Mouse (Mus musculus): ENCODE data around the gene Abcb1a. TPM values are rescaled to one million over a fixed set of nuclear protein-coding genes. Genes with fewer than 3 reads are reported as not detected.

Gene Abcb1a
- polyA plus RNA-seq (2014; fragmentation: Nextera tagmentation; extraction: Ambion mirVana) = 0.59 and 0.91 TPM in 2 replicates

DNA sequence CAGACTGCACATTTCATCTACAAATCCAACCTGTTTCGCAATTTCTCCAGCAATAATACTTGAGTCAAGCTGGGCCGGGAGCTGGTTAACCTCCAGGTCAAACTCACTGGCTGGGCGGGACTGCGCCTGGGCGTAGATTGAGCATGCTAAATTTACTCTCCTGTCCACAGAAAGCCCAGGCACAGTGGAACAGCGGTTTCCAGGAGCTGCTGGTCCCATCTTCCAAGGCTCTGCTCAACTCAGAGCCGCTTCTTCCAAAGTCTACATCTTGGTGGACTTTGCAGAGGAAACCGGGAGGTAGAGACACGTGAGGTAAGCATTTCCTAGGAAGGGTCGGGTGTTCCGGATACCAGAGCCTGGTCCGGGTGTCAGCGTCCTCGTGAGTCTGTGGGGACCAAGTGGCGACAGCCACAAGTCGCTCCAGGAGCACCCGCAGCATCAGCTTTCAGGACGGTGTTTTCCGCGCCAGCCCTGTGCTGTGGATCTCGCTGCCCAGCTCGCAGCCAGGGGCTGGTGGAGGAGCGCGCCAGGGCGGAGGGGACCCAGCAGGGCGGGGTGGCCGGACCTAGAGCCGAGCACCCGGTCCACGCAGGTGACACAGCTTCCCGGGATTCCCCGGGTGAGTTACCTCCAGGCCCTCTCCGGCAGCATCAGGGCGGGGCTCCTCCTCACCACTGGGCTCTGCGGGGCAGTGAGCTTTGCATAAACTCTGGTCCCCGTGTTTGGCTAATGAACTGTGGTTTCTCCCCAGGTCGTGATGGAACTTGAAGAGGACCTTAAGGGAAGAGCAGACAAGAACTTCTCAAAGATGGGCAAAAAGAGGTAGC lies at the start of gene Abcb1a:
Abcb1a (plus strand) TSS at position 167 of the 827 bp plus-strand sequence.
- H3K27me3 ChIP-seq (ENCODE audit: control insufficient read depth, insufficient read depth, low read length) = no peaks in the 10 kb centered on the region
- H3K27ac ChIP-seq (ENCODE audit: low read length) = no peak within 1 kb of the TSS
- H3K4me2 ChIP-seq (replicated peaks; ENCODE audit: low read depth, low read length) = peak within 1 kb of the TSS; percentile 72
- ATAC-seq (ENCODE audit: insufficient number of reproducible peaks, insufficient read depth, low FRiP score, low read depth) = peak; percentile 69
- H3K36me3 ChIP-seq (ENCODE audit: control insufficient read depth, insufficient read depth, low read length) = no peaks in the 10 kb centered on the region
- H3K4me1 ChIP-seq (ENCODE audit: control insufficient read depth, insufficient read depth, low read length) = no peaks in the 10 kb centered on the region
- H3K9ac ChIP-seq (replicated peaks; ENCODE audit: low read depth, low read length) = peak within 1 kb of the TSS; percentile 11; the same call in 1 of the 2 replicates
- no peaks in the 10 kb centered on the region for H3K9me3 ChIP-seq (ENCODE audit: control insufficient read depth, low read depth, low read length)
- 4% methylated on average over 37 of the region's 37 CpGs for WGBS
- H3K4me3 ChIP-seq (ENCODE audit: low read depth, low read length) = peak within 1 kb of the TSS; percentile 39

DNA sequence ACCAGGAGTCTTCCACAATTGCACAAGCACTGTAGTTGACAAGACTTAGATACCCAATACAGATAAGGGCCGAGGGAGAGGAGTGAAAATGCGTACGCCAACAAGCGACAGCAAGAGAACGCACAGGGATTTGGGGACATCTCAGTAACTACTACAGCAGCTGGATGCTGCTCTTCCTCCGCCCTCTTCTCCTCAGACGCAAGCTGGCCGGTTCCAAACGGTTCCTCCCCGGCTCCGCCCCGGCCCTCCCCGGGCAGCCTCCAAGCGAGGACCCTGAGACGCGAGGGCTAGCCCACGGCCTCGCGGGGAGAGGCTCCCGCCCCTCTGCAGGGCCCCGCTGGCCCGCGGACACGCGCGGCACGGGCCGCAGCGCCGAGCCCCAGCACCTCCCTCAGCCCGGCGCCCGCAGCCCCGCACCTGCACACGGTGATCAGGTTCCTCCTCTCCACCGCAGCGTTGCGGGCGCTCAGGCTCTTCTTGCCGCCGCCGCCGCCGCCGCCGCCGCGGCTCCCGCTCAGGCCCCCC lies 37.7 kb upstream of the Abcb1a start:
- no peaks in the 10 kb centered on the region for H3K4me1 ChIP-seq (ENCODE audit: control insufficient read depth, insufficient read depth, low read length)
- peak; percentile 64 for ATAC-seq (ENCODE audit: insufficient number of reproducible peaks, insufficient read depth, low FRiP score, low read depth)
- H3K9ac ChIP-seq (replicated peaks; ENCODE audit: low read depth, low read length) = peak overlapping the region; percentile 64
- H3K27ac ChIP-seq (ENCODE audit: low read length) = no peak overlapping the region
- H3K36me3 ChIP-seq (ENCODE audit: control insufficient read depth, insufficient read depth, low read length) = no peaks in the 10 kb centered on the region
- H3K4me3 ChIP-seq (ENCODE audit: low read depth, low read length) = peak overlapping the region; percentile 80
- no peaks in the 10 kb centered on the region for H3K9me3 ChIP-seq (ENCODE audit: control insufficient read depth, low read depth, low read length)
- 0% methylated on average over 35 of the region's 49 CpGs for whole genome bisulfite sequencing
- H3K27me3 ChIP-seq (ENCODE audit: control insufficient read depth, insufficient read depth, low read length) = no peaks in the 10 kb centered on the region
- peak overlapping the region; percentile 89 for H3K4me2 ChIP-seq (replicated peaks; ENCODE audit: low read depth, low read length)

DNA sequence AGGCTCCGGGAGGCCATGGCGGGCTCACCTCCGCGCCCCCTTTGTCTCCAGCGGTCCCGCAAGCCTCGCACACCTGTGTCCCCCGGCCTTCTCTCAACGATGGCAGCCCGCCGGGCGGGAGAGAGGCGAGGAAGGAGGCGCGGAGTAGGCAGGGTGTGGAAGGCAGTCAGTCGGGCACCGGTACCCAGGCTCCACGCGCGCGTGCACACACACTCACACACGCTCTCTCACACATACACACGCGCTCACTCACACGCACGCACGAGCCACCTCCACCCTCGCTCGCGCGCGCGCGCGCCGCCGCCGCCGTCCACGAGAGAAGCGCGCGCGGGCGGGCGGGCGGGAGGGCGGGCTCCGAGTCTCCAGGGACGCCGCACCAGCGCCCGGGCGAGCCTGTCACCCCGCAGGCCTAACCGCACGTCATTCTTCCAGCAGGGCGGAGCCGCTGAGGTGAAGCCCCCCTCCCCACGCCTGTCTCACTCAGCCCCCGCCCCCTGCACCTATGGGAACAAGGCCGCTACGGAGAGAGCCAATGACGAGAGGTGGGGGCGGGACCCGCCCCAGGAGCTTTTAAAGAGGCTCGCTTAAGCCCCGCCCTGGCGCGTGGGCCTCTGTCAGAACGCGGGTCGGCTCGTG lies 37.2 kb upstream of the Abcb1a start, which contains the start of gene Rundc3b:
Rundc3b (minus strand) TSS at position 357 of the 636 bp plus-strand sequence.
- no peaks in the 10 kb centered on the region for H3K27me3 ChIP-seq (ENCODE audit: control insufficient read depth, insufficient read depth, low read length)
- H3K27ac ChIP-seq (ENCODE audit: low read length) = no peak within 1 kb of the TSS
- ATAC-seq (ENCODE audit: insufficient number of reproducible peaks, insufficient read depth, low FRiP score, low read depth) = peak; percentile 99
- peak within 1 kb of the TSS; percentile 89 for H3K4me2 ChIP-seq (replicated peaks; ENCODE audit: low read depth, low read length)
- H3K36me3 ChIP-seq (ENCODE audit: control insufficient read depth, insufficient read depth, low read length) = no peaks in the 10 kb centered on the region
- peak within 1 kb of the TSS; percentile 64 for H3K9ac ChIP-seq (replicated peaks; ENCODE audit: low read depth, low read length)
- WGBS = under 1% methylated on average over 53 of the region's 74 CpGs
- H3K4me1 ChIP-seq (ENCODE audit: control insufficient read depth, insufficient read depth, low read length) = no peaks in the 10 kb centered on the region
- H3K9me3 ChIP-seq (ENCODE audit: control insufficient read depth, low read depth, low read length) = no peaks in the 10 kb centered on the region
- H3K4me3 ChIP-seq (ENCODE audit: low read depth, low read length) = peak within 1 kb of the TSS; percentile 80

DNA sequence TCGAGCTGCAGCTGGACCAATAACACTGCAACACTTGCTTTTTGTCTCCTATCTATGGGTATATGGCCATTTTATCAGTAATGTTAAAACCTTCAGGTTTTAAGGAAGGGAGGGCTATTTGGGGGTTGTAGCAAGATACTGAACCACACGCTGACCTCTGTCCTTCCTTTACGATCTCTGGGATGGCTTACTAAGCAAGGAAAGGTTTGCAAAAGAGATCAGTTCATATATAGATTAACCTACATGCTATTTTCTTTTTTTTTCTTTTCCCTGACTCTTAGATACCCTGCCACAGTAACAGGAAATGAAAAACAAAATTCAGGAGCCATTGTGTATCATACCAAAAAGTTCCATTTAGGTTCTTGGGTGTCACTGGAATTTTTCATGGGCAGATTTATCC lies 27.0 kb upstream of the Abcb1a start:
- Histone ChIP-seq H3K27ac (ENCODE audit: low read length) (no peak overlapping the region), H3K4me3 (ENCODE audit: low read depth, low read length) (no peak overlapping the region), H3K9ac (replicated peaks; ENCODE audit: low read depth, low read length) (no peak overlapping the region), H3K4me1 (ENCODE audit: control insufficient read depth, insufficient read depth, low read length) (no peaks in the 10 kb centered on the region), H3K36me3 (ENCODE audit: control insufficient read depth, insufficient read depth, low read length) (no peaks in the 10 kb centered on the region), H3K27me3 (ENCODE audit: control insufficient read depth, insufficient read depth, low read length) (no peaks in the 10 kb centered on the region), H3K9me3 (ENCODE audit: control insufficient read depth, low read depth, low read length) (no peaks in the 10 kb centered on the region), H3K4me2 (replicated peaks; ENCODE audit: low read depth, low read length) (no peak overlapping the region)
- ATAC-seq (ENCODE audit: insufficient number of reproducible peaks, insufficient read depth, low FRiP score, low read depth) = no peak
- 84% methylated on average over 3 of the region's 3 CpGs for WGBS

DNA sequence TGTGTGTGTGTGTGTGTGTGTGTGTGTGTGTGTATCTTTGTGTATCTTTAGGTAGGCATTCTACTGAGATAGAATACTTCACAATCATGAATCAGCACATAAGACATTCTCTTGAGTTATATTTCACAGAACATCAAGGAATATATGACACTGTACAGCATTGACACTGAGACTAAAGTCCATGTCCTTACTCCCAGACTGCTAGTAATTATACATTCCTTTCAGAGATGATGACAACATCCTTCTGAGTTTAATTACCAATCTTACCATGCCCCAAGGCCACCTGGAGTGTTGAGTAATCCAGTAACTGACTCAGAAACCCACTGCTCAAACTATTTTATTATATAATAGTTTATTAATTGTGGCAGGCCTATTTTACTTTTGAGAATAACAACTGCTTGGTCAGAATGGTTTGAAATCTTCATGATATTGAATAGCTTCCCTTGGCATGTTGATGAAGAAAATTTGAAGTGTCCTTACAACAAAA lies 25.3 kb upstream of the Abcb1a start:
- Histone ChIP-seq H3K4me2 (replicated peaks; ENCODE audit: low read depth, low read length) (no peak overlapping the region), H3K4me3 (ENCODE audit: low read depth, low read length) (no peak overlapping the region), H3K4me1 (ENCODE audit: control insufficient read depth, insufficient read depth, low read length) (no peaks in the 10 kb centered on the region), H3K27ac (ENCODE audit: low read length) (no peak overlapping the region), H3K36me3 (ENCODE audit: control insufficient read depth, insufficient read depth, low read length) (no peaks in the 10 kb centered on the region), H3K9me3 (ENCODE audit: control insufficient read depth, low read depth, low read length) (no peaks in the 10 kb centered on the region), H3K9ac (replicated peaks; ENCODE audit: low read depth, low read length) (no peak overlapping the region), H3K27me3 (ENCODE audit: control insufficient read depth, insufficient read depth, low read length) (no peaks in the 10 kb centered on the region)
- no peak for ATAC-seq (ENCODE audit: insufficient number of reproducible peaks, insufficient read depth, low FRiP score, low read depth)

DNA sequence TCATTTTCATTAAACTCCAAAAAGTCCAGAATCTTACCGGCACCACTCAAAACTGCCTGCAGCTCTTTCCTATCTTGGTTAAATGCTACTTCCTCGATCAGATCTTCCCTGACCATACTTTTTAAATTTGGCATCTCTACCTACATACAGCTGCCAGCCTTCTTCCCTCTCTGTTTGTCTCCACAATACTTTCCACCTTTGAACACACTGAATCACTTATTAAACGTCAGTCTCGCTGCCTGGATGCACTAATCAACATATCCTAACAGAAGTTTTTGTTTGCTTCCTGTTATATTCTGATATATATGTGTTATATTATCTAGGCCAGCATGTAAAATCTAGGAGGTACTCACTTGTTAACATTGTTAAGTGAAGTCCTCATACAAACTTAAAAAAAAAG lies 11.6 kb upstream of the Abcb1a start:
- Histone ChIP-seq H3K4me3 (ENCODE audit: low read depth, low read length) (no peak overlapping the region), H3K4me2 (replicated peaks; ENCODE audit: low read depth, low read length) (no peak overlapping the region), H3K4me1 (ENCODE audit: control insufficient read depth, insufficient read depth, low read length) (no peaks in the 10 kb centered on the region), H3K27me3 (ENCODE audit: control insufficient read depth, insufficient read depth, low read length) (no peaks in the 10 kb centered on the region), H3K27ac (ENCODE audit: low read length) (no peak overlapping the region), H3K9ac (replicated peaks; ENCODE audit: low read depth, low read length) (no peak overlapping the region), H3K36me3 (ENCODE audit: control insufficient read depth, insufficient read depth, low read length) (no peaks in the 10 kb centered on the region), H3K9me3 (ENCODE audit: control insufficient read depth, low read depth, low read length) (no peaks in the 10 kb centered on the region)
- WGBS = 77% methylated on average over 4 of the region's 4 CpGs
- no peak for ATAC-seq (ENCODE audit: insufficient number of reproducible peaks, insufficient read depth, low FRiP score, low read depth)

DNA sequence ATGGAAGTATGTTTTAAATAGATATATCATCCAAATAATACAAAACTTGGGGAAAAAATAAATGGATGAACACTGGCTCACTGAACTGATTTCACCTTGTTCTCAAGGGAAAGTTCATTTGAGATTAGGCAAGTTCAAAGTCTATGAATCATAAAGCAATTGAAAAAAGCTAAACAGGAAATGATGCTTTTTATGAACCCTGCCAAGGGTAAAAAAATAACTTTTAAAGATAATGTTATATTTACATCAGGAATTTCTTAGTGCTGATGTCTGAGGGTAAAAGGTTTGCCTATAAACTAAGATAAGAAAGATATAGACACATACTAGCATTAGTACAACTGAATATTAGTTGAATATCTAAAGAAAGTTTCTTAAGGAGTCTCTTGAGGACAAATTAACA lies 11.1 kb upstream of the Abcb1a start:
- ATAC-seq (ENCODE audit: insufficient number of reproducible peaks, insufficient read depth, low FRiP score, low read depth) = no peak
- Histone ChIP-seq H3K4me2 (replicated peaks; ENCODE audit: low read depth, low read length) (no peak overlapping the region), H3K4me1 (ENCODE audit: control insufficient read depth, insufficient read depth, low read length) (no peaks in the 10 kb centered on the region), H3K27me3 (ENCODE audit: control insufficient read depth, insufficient read depth, low read length) (no peaks in the 10 kb centered on the region), H3K27ac (ENCODE audit: low read length) (no peak overlapping the region), H3K9ac (replicated peaks; ENCODE audit: low read depth, low read length) (no peak overlapping the region), H3K9me3 (ENCODE audit: control insufficient read depth, low read depth, low read length) (no peaks in the 10 kb centered on the region), H3K4me3 (ENCODE audit: low read depth, low read length) (no peak overlapping the region), H3K36me3 (ENCODE audit: control insufficient read depth, insufficient read depth, low read length) (no peaks in the 10 kb centered on the region)

DNA sequence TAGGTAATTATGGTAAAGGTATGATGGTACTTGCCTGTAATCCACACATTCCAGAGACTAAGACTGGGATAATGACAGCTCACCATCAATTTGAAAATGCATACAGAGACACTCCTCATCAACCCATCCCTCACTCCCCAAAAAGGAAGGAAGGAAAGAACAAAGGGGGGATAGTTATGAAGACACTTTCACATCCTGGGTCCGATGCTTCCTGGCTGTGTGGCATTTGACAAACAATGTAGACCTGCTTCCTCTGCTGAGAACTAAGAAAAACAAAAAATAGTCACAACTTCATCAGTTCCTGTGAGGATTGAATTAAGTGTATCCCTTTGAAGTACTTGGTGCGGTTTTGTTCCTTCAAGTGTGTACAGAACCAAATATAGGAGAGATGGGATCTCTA lies 7.8 kb upstream of the Abcb1a start:
- Histone ChIP-seq H3K4me3 (ENCODE audit: low read depth, low read length) (no peak overlapping the region), H3K36me3 (ENCODE audit: control insufficient read depth, insufficient read depth, low read length) (no peaks in the 10 kb centered on the region), H3K9ac (replicated peaks; ENCODE audit: low read depth, low read length) (no peak overlapping the region), H3K9me3 (ENCODE audit: control insufficient read depth, low read depth, low read length) (no peaks in the 10 kb centered on the region), H3K4me1 (ENCODE audit: control insufficient read depth, insufficient read depth, low read length) (no peaks in the 10 kb centered on the region), H3K27me3 (ENCODE audit: control insufficient read depth, insufficient read depth, low read length) (no peaks in the 10 kb centered on the region), H3K27ac (ENCODE audit: low read length) (no peak overlapping the region), H3K4me2 (replicated peaks; ENCODE audit: low read depth, low read length) (no peak overlapping the region)
- WGBS = 81% methylated on average over 2 of the region's 2 CpGs
- no peak for ATAC-seq (ENCODE audit: insufficient number of reproducible peaks, insufficient read depth, low FRiP score, low read depth)
